Mouse (Mus musculus) embryonic facial prominence, embryonic 10.5 days (tissue): ENCODE results near the gene Uqcrfs1. TPM values are rescaled to one million over a fixed set of nuclear protein-coding genes. Genes with fewer than 3 reads are reported as not detected.

Source experiments
- DNase-seq: peaks from one replicate; pipeline ENCODE4 v3.0.0-alpha.2; 2017; ENCODE audit warnings: low spot score
- H3K27ac ChIP-seq: fragments of 300-500 bp; sonication (generic); replicated peaks from 2 replicates; pipeline ENCODE4 v1.5.1; 2016; ENCODE audit warnings: mild to moderate bottlenecking
- H3K27me3 ChIP-seq: fragments of 300-500 bp; sonication (generic); replicated peaks from 2 replicates; pipeline ENCODE4 v1.6.1; 2016; ENCODE audit warnings: low read depth, mild to moderate bottlenecking; ENCODE audit not compliant: poor library complexity, severe bottlenecking
- H3K36me3 ChIP-seq: fragments of 300-500 bp; sonication (generic); replicated peaks from 2 replicates; pipeline ENCODE4 v1.6.1; 2016; ENCODE audit warnings: mild to moderate bottlenecking, moderate library complexity
- H3K4me1 ChIP-seq: fragments of 300-500 bp; sonication (generic); 2 replicates; pipeline ENCODE4 v1.6.1; 2016
- H3K4me3 ChIP-seq: fragments of 300-500 bp; sonication (generic); 2 replicates; pipeline ENCODE4 v1.5.1; 2016; ENCODE audit warnings: mild to moderate bottlenecking, moderate library complexity
- H3K9me3 ChIP-seq: fragments of 300-500 bp; sonication (generic); 2 replicates; pipeline ENCODE4 v1.6.1; 2016; ENCODE audit warnings: mild to moderate bottlenecking
- WGBS: fragments of 180-500 bp; shearing (Covaris S2); methylation state at CpG from one replicate; pipeline ENCODE4 v1.1.7; 2016; 5-methylcytosine and 5-hydroxymethylcytosine counted together
- polyA plus RNA-seq: library from polyadenylated mRNA; unstranded; fragments of >200 nt; fragmentation: Nextera tagmentation; extraction: Ambion mirVana; gene quantifications from 2 replicates; pipeline ENCODE4 v1.2.1, GENCODE M21; 2016

The Uqcrfs1 gene
- polyA plus RNA-seq, result 235 and 239 TPM in 2 replicates

DNA sequence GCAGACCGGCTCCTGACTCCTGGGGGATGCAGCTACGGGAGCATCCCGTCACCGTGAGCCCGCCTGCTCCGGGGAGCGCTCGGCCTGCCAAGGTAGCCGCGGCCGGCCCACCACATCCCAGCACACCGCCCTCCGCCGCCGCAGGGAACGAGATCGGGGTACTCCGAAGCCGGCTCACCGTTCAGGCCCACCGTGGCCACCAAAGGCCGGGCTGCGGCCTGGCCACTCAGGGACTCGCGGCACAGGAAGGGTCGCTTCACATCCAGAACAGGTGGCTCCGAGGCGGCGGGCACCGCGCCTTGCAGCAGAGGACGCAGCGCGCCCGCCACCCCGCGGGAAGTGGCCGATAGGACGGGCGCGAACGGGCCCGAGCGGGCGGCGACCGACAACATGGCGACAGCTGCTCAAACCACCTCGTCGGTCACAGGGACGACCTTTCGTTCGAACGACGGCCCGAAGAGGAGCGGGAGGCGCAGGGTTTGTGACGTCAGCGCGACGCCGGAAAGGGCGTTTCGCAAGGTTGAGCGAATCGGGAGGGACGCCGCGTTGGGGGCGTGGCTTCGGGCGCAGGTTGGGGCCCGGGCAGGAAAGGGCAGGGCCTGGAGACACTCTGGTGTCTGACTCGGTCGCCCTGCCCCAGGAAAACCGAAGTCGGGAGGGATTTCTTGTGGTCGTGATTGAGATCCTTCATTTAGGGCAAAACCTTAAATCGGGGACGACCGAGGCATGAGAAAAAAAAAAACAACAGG is at the start of gene Uqcrfs1:
Gene Uqcrfs1, minus strand, starts transcription at position 507 of the 749 bp plus-strand sequence.
- peak within 1 kb of the TSS; percentile 94 for H3K27ac ChIP-seq
- under 1% methylated on average over 82 of the region's 82 CpGs for WGBS
- peaks cover 14% of the 10 kb centered on the region for H3K4me1 ChIP-seq
- H3K27me3 ChIP-seq, result no peaks in the 10 kb centered on the region
- peaks cover 12% of the 10 kb centered on the region for H3K36me3 ChIP-seq
- peak within 1 kb of the TSS; percentile 99 for H3K4me3 ChIP-seq
- DNase-seq, result peak; percentile 98
- no peaks in the 10 kb centered on the region for H3K9me3 ChIP-seq

DNA sequence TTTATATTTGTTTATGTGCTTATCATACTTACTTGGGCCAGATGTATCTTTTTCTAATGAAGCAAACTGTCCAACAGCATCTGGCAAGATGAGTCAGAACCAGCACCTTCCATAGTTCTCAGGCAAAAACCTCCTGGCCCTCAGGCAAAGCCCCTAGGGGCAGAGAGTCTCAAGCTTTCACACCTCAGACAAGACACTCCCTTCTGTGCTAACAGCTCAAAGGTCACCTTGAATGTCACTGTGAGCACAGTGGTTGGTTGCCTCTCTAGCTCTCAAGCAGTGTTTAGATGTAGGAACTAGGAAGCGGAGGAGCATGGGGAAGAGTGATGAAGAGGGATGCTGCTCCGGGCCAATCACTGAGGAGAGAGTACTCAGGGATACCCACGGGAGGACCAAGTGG is 40.6 kb upstream of the Uqcrfs1 start:
- no peaks in the 10 kb centered on the region for H3K36me3 ChIP-seq
- H3K27ac ChIP-seq, result no peak overlapping the region
- no peak overlapping the region for H3K4me3 ChIP-seq
- no peaks in the 10 kb centered on the region for H3K4me1 ChIP-seq
- WGBS, result 90% methylated on average over 3 of the region's 3 CpGs
- no peak for DNase-seq
- no peaks in the 10 kb centered on the region for H3K27me3 ChIP-seq
- H3K9me3 ChIP-seq, result no peaks in the 10 kb centered on the region

DNA sequence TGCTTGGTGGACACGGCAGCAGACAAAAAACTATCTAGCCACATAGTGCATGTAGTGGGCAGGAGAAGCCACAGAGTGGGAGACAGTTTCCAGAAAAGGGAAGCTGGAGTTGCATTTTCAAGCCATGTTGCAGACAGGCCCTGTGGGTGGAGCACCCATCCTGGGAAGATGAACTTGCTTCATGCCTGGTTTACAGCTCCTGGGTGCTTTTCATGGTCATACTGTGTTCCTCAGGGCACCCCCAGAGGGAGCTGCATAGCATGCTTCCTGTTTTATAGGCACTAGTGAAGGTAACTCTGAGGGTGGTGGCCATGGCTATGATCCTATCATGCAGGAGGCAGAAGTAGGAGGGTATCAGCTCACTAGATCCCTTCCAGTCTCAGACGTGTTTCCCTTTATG is 37.4 kb upstream of the Uqcrfs1 start:
- Histone ChIP-seq H3K27ac (no peak overlapping the region), H3K9me3 (no peaks in the 10 kb centered on the region), H3K4me3 (no peak overlapping the region), H3K36me3 (no peaks in the 10 kb centered on the region), H3K27me3 (no peaks in the 10 kb centered on the region), H3K4me1 (no peaks in the 10 kb centered on the region)
- no peak for DNase-seq
- 80% methylated on average over 2 of the region's 2 CpGs for WGBS

DNA sequence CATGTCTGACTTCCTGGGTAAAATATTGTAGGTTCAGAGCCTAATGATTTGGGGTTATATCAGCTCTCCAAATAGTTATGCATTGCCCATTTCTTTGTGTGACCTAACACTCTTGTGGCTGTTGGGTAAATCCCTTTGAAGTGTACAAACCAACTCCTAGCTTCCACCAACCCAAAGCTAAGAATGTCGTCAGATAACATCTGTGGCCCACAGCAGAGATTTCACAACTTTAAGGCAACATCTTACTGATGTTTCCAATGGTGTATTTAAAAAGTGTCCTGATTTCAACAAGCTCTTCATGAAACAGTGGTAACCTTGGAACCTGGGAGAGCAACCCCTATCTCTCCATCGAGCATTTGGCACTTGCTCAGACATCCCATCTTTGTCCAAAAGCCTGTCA is 33.6 kb upstream of the Uqcrfs1 start:
- WGBS, result 84% methylated on average over 2 of the region's 2 CpGs
- no peak overlapping the region for H3K4me3 ChIP-seq

DNA sequence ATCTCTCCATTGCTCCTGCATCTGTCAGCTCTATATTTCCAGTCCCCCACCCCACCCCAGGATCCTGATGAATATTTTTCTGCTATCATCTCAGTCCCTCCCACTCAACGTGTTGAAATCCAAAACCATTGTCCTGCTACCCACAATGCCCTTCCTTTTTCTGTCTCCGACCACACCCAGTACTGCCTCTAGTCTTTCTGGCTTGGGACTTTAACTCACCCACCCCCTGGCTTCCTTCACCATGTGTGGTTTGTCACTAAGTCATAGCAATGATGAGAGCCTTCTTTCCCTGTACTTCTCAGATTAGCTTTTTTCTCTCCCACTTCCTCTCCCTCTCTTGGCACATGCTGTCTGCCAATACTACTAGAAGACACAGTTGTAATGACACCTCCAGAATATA is 31.7 kb upstream of the Uqcrfs1 start:
- H3K4me1 ChIP-seq, result no peaks in the 10 kb centered on the region
- no peak overlapping the region for H3K27ac ChIP-seq
- no peaks in the 10 kb centered on the region for H3K9me3 ChIP-seq
- 73% methylated on average over 2 of the region's 2 CpGs for WGBS
- H3K4me3 ChIP-seq, result no peak overlapping the region
- no peaks in the 10 kb centered on the region for H3K27me3 ChIP-seq
- no peak for DNase-seq
- H3K36me3 ChIP-seq, result no peaks in the 10 kb centered on the region

More for the DNA sequence above, 33.6 kb upstream of the Uqcrfs1 start:
- Histone ChIP-seq H3K27ac (no peak overlapping the region), H3K27me3 (no peaks in the 10 kb centered on the region), H3K9me3 (no peaks in the 10 kb centered on the region), H3K4me1 (no peaks in the 10 kb centered on the region), H3K36me3 (no peaks in the 10 kb centered on the region)
- no peak for DNase-seq

DNA sequence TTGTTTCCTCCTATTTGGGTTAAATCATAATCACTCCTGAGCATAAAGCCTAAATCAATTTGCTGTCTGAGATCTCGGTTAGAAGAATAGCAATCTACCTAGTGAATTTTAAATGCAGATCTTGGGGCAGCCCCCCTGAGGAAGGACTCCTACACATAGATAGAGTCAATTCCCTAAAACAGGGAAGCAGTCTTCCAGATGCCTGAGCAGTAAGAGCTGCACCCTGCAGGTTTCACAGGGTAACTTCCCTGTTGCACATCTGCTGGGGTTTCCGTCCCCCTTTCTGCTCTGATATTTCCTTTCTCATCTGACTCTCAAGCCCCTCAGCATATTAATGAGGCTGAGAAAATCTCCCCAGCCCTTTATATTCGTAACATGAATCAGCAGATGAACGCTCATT is 27.8 kb upstream of the Uqcrfs1 start:
- H3K4me3 ChIP-seq, result no peak overlapping the region
- H3K9me3 ChIP-seq, result no peaks in the 10 kb centered on the region
- no peaks in the 10 kb centered on the region for H3K4me1 ChIP-seq
- no peaks in the 10 kb centered on the region; the same call in 1 of the 2 replicates for H3K27me3 ChIP-seq
- H3K27ac ChIP-seq, result no peak overlapping the region
- no peaks in the 10 kb centered on the region for H3K36me3 ChIP-seq
- WGBS, result 77% methylated on average over 4 of the region's 4 CpGs
- DNase-seq, result no peak

DNA sequence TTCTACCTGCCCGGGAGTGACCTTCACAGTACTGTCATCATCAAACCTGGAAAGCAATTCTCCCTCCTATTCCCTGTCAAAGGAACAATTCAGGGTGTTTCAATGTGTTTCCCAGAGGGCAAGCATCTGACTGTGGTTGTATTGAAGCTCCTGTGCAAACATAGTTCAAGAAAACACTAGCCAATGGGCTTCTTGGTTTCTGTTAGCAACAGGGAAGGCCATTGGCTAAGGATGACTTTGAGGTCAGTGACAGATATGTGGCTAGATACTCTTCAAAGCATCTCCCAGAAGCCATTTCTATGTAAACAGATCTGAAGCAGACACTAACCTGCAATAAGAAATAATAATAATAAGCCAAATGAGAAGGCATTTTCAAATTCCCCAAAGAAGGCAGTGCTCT is 25.0 kb upstream of the Uqcrfs1 start:
- 87% methylated on average over 1 of the region's 1 CpGs for WGBS
- Histone ChIP-seq H3K27me3 (no peaks in the 10 kb centered on the region; the same call in 1 of the 2 replicates), H3K36me3 (no peaks in the 10 kb centered on the region), H3K4me3 (no peak overlapping the region), H3K9me3 (no peaks in the 10 kb centered on the region), H3K27ac (no peak overlapping the region), H3K4me1 (no peaks in the 10 kb centered on the region)
- no peak for DNase-seq

DNA sequence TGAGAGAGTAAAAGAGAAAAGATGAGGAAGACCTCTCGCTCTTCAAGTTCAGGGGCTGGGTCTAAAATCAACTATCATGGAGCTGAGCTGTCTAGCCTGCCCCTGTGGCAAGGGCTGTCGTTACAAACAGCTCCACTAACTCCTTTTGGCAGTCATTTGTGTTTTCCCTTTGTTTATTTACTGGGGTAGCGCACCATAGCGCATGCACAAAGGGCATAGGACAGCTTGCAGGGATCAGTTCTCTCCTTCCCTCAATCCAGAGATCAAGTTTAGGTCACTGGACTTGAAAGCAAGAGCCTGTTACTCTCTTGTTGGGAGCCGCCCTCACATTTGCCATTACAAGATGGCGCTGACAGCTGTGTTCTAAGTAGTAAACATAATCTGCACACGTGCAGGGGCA is 22.4 kb upstream of the Uqcrfs1 start:
- Histone ChIP-seq H3K36me3 (no peaks in the 10 kb centered on the region), H3K4me3 (no peak overlapping the region), H3K4me1 (no peaks in the 10 kb centered on the region), H3K9me3 (no peaks in the 10 kb centered on the region), H3K27ac (no peak overlapping the region), H3K27me3 (no peaks in the 10 kb centered on the region; the same call in 1 of the 2 replicates)
- WGBS, result 80% methylated on average over 7 of the region's 7 CpGs
- DNase-seq, result no peak

DNA sequence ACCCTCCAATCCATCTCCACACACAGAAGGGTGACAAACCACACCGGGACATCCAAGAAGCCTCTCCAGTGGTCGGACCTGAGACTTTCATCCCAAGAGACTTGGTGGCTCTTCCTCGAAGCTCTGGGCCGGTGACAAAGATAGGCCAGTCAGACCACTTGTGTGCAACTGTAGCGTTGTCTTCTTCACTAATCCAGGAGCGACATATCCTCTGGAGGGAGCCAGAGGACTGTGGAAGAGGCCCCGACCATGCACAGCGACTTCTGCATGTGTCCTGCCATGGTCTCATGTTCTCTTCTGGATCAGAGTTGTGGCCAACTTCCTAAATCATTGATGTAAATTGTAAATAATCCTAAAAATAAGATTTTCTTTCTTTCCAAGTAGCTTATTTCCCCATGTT is 21.6 kb upstream of the Uqcrfs1 start:
- WGBS, result 61% methylated on average over 8 of the region's 8 CpGs
- H3K36me3 ChIP-seq, result no peaks in the 10 kb centered on the region
- DNase-seq, result peak; percentile 52
- H3K27me3 ChIP-seq, result no peaks in the 10 kb centered on the region; the same call in 1 of the 2 replicates
- H3K9me3 ChIP-seq, result no peaks in the 10 kb centered on the region
- no peak overlapping the region for H3K4me3 ChIP-seq
- no peaks in the 10 kb centered on the region for H3K4me1 ChIP-seq
- H3K27ac ChIP-seq, result no peak overlapping the region

DNA sequence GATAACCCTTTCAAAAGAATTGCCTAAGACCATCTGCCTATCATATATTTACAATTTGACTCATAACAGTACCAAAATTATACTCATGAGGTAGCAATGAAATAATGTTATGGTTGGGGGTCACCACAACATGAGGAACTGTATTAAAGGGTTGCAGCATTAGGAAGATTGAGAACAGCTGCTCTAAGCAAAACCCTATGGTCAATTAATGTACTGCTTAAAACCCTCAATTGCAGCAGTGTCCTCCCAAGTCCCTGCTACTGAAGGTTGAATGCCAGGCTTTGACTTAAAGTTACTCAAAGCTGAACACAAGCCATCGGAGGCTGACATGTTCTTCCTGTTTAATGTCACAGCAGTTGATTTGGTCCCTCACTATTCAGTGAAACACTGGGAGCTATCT is 15.4 kb upstream of the Uqcrfs1 start:
- no peaks in the 10 kb centered on the region for H3K27me3 ChIP-seq
- WGBS, result 81% methylated on average over 1 of the region's 1 CpGs
- no peaks in the 10 kb centered on the region for H3K36me3 ChIP-seq
- no peak for DNase-seq
- H3K27ac ChIP-seq, result no peak overlapping the region
- H3K9me3 ChIP-seq, result no peaks in the 10 kb centered on the region
- no peak overlapping the region for H3K4me3 ChIP-seq
- H3K4me1 ChIP-seq, result no peaks in the 10 kb centered on the region

DNA sequence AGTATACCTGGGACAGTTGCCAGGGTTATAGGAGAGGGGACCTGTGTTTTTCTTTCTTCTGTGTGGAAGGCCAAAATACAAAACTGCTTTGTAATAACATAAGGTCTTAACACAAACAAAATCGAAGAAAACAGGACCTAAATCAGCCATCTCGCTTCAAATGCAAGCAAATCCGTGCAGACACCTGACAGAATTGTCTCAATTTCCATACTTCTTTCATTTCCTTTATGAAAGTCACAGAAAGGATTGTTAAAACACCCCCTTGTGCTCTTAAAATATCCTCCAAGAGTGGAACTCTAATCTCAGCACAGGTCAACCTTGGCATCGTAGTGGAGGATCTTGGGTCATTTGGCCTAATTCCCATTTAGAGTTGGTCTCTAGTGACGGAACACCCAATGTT is 14.9 kb upstream of the Uqcrfs1 start:
- no peak for DNase-seq

DNA sequence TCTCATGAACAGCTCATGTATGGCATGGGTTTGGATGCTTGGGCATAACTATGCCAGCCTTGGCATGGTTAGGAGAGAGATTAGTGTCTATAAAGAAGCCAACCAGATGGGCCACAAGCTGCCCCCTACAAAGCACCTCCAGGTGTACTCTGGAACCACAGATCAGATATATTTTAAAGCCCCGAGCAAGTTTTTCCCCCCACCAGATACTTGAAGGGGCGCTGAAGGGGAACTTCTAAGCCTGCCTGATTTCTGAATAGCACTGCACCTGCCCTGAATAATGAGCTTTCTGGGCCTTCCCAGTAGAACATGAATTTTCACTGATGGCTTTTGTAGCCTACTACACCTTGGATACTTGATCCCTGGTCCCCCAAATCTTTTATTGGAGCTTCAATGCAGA is 12.6 kb upstream of the Uqcrfs1 start:
- no peak overlapping the region for H3K4me3 ChIP-seq
- H3K9me3 ChIP-seq, result no peaks in the 10 kb centered on the region
- H3K36me3 ChIP-seq, result no peaks in the 10 kb centered on the region
- DNase-seq, result no peak
- H3K4me1 ChIP-seq, result no peaks in the 10 kb centered on the region
- H3K27me3 ChIP-seq, result no peaks in the 10 kb centered on the region
- H3K27ac ChIP-seq, result no peak overlapping the region
- 87% methylated on average over 2 of the region's 2 CpGs for WGBS

More for the DNA sequence above, 14.9 kb upstream of the Uqcrfs1 start:
- H3K4me3 ChIP-seq, result no peak overlapping the region
- H3K36me3 ChIP-seq, result no peaks in the 10 kb centered on the region
- H3K9me3 ChIP-seq, result no peaks in the 10 kb centered on the region
- WGBS, result 86% methylated on average over 5 of the region's 5 CpGs
- H3K27ac ChIP-seq, result no peak overlapping the region
- no peaks in the 10 kb centered on the region for H3K27me3 ChIP-seq
- H3K4me1 ChIP-seq, result no peaks in the 10 kb centered on the region

DNA sequence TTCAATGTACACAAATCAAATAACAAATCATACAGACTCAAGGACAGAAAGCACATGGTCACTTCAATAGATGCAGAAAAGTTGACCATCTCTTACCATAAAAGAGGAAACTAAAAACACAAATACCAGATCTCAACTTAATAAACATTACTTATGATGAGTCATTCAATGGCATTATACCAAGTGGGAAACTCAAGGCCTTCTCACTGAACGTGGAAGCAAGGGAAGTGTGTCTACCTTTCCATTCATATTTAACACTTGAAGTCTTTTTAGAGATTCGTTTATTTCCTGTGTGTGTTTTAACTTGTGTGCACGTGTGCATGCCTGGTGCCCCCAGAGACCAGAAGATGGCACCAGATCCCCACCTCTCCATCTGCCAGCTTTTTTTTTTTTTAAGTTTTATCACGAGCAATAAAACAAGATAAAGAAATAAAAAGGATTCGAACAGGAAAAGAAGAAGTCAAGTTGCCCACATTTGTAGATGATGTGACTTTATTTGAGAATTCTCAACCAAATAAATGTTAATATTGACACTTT is 8.0 kb upstream of the Uqcrfs1 start:
- no peaks in the 10 kb centered on the region for H3K36me3 ChIP-seq
- no peak overlapping the region for H3K27ac ChIP-seq
- 46% methylated on average over 5 of the region's 5 CpGs for WGBS
- H3K4me3 ChIP-seq, result no peak overlapping the region
- H3K27me3 ChIP-seq, result no peaks in the 10 kb centered on the region
- no peaks in the 10 kb centered on the region for H3K9me3 ChIP-seq
- DNase-seq, result no peak
- H3K4me1 ChIP-seq, result no peaks in the 10 kb centered on the region
